Mouse (Mus musculus) intestine, embryonic 15.5 days (tissue): ENCODE measurements around the gene 2010005H15Rik. TPM values are rescaled to one million over a fixed set of nuclear protein-coding genes. Genes with fewer than 3 reads are reported as not detected.

Experiments
- polyA plus RNA-seq: library from polyadenylated mRNA; unstranded; fragments of >200 nt; fragmentation: Nextera tagmentation; extraction: Ambion mirVana; gene quantifications from 2 replicates; pipeline ENCODE4 v1.2.1, GENCODE M21; 2015

Gene 2010005H15Rik
- polyA plus RNA-seq, 1 experiment from 2014 or later, result 0.78 TPM

Other genes starting within 250 kb of the 2010005H15Rik start
- gene Kpna1, start 242.7 kb upstream of the 2010005H15Rik start, polyA plus RNA-seq, result 34.9 and 40.2 TPM in 2 replicates
- 7.0 and 7.8 TPM in 2 replicates for gene Wdr5b, start 180.3 kb upstream of the 2010005H15Rik start, polyA plus RNA-seq
- gene Fam162a, start 149.9 kb upstream of the 2010005H15Rik start, polyA plus RNA-seq, result 465 and 500 TPM in 2 replicates
- 111 and 125 TPM in 2 replicates for gene Ccdc58, start 149.8 kb upstream of the 2010005H15Rik start, polyA plus RNA-seq
- 0.08 and 0.09 TPM in 2 replicates for gene Csta1, start 90.2 kb upstream of the 2010005H15Rik start, polyA plus RNA-seq
- gene Stfa2l1, start 64.7 kb upstream of the 2010005H15Rik start, polyA plus RNA-seq, result 1.1 and 1.2 TPM in 2 replicates
- gene Gm5483, start 37.3 kb upstream of the 2010005H15Rik start, polyA plus RNA-seq, result 3.3 and 5.7 TPM in 2 replicates
- not detected in 2 replicates for gene Gm5416, start 11.1 kb upstream of the 2010005H15Rik start, polyA plus RNA-seq
- gene Stfa1, start 55.5 kb downstream of the 2010005H15Rik start, polyA plus RNA-seq, result 6.6 and 10.5 TPM in 2 replicates
- not detected in 2 replicates for gene BC117090, start 112.9 kb downstream of the 2010005H15Rik start, polyA plus RNA-seq
- gene BC100530, start 146.3 kb downstream of the 2010005H15Rik start, polyA plus RNA-seq, result 6.0 and 9.8 TPM in 2 replicates
- gene Stfa2, start 187.0 kb downstream of the 2010005H15Rik start, polyA plus RNA-seq, result 0.92 and 1.4 TPM in 2 replicates
- gene Stfa3, start 233.9 kb downstream of the 2010005H15Rik start, polyA plus RNA-seq, result 1.6 and 3.1 TPM in 2 replicates